Mouse (Mus musculus): ENCODE data around the gene Lrrfip1. TPM values are rescaled to one million over a fixed set of nuclear protein-coding genes. Genes with fewer than 3 reads are reported as not detected.

The Lrrfip1 gene
- polyA plus RNA-seq, 1 experiment, result 74.1 TPM

DNA sequence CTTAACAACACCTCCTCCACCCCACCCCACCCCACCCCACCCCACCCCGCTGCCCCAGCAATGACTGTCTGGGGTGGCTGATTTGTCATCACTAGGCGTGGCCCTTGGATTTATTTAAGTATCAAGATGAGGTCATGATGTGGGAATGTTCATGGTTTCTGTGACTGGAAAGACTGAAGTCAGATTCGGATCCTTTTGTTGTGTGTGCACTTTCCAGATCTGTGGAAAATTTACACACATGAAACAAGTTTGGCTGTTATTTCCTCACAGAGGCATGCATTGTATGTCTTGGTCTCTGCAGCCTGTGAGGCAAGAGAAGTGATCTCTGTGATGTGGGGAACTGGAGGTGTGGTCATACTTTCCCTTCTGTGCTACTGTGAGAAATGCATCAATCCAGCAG is 96.7 kb downstream of the Lrrfip1 start:
- H3ac ChIP-seq (ENCODE audit: control insufficient read depth, insufficient read length, low read depth), result no peak overlapping the region
- no peak overlapping the region for H3K4me3 ChIP-seq (ENCODE audit: insufficient read depth, poor library complexity, severe bottlenecking)
- peaks cover 54% of the 10 kb centered on the region for H3K36me3 ChIP-seq (ENCODE audit: control insufficient read depth, insufficient read depth)
- H3K79me2 ChIP-seq (ENCODE audit: control insufficient read depth, insufficient read depth), result peaks cover 97% of the 10 kb centered on the region
- no peaks in the 10 kb centered on the region for H3K27me3 ChIP-seq (ENCODE audit: control insufficient read depth, insufficient read depth, insufficient read length)
- peaks cover 54% of the 10 kb centered on the region for H3K79me3 ChIP-seq (ENCODE audit: low read depth)
- TF ChIP-seq CTCF (IDR thresholded peaks at IDR 0.05; ENCODE audit: control insufficient read depth, insufficient read depth, insufficient read length), result no peak

GRCm38 (mm10) chr1:91095853-91096252 is 97.3 kb downstream of the Lrrfip1 start:
- Histone ChIP-seq H3K4me3 (ENCODE audit: insufficient read depth, poor library complexity, severe bottlenecking) (no peak overlapping the region), H3K27me3 (ENCODE audit: control insufficient read depth, insufficient read depth, insufficient read length) (no peaks in the 10 kb centered on the region), H3K79me3 (ENCODE audit: low read depth) (peaks cover 52% of the 10 kb centered on the region), H3ac (ENCODE audit: control insufficient read depth, insufficient read length, low read depth) (no peak overlapping the region), H3K79me2 (ENCODE audit: control insufficient read depth, insufficient read depth) (peaks cover 97% of the 10 kb centered on the region), H3K36me3 (ENCODE audit: control insufficient read depth, insufficient read depth) (peaks cover 58% of the 10 kb centered on the region)
- TF ChIP-seq CEBPB (IDR thresholded peaks at IDR 0.05; ENCODE audit: low read depth) (no peak), CTCF (IDR thresholded peaks at IDR 0.05; ENCODE audit: control insufficient read depth, insufficient read depth, insufficient read length) (no peak), USF1 (IDR thresholded peaks at IDR 0.05; ENCODE audit: low read depth) (no peak), MYOD1 (IDR thresholded peaks at IDR 0.05; ENCODE audit: control insufficient read depth, insufficient read length, low read depth) (no peak), MAX (IDR thresholded peaks at IDR 0.05) (no peak), FOSL1 (IDR thresholded peaks at IDR 0.05; ENCODE audit: insufficient read depth, low read length, poor library complexity, severe bottlenecking) (no peak), MYOG (IDR thresholded peaks at IDR 0.05; ENCODE audit: control insufficient read depth, extremely low read depth, insufficient read length) (no peak)

DNA sequence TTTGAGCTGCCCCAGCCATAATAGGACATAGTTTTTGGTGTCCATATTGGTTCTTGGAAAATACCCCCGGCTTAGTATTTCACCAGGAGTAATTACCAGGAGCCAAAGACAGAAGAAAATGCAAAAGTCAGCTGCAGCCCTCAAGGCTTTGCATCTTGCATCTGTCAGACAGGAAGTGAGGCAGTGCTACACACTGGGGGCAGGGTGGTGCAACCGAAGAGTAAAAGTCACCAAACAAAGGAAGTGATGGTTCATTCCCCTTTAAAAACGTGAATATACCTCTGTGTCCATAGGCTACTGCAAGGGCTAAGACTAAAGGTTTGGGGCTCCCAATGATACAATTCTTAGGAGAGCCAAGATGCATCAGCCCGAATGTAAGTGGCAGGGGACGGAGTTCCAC is 98.0 kb downstream of the Lrrfip1 start:
- TF ChIP-seq CTCF (IDR thresholded peaks at IDR 0.05; ENCODE audit: control insufficient read depth, insufficient read depth, insufficient read length) (no peak), FOSL1 (IDR thresholded peaks at IDR 0.05; ENCODE audit: insufficient read depth, low read length, poor library complexity, severe bottlenecking) (no peak), MYOG (IDR thresholded peaks at IDR 0.05; ENCODE audit: control insufficient read depth, extremely low read depth, insufficient read length) (no peak), MAX (IDR thresholded peaks at IDR 0.05) (no peak), MYOD1 (IDR thresholded peaks at IDR 0.05; ENCODE audit: control insufficient read depth, insufficient read length, low read depth) (no peak), USF1 (IDR thresholded peaks at IDR 0.05; ENCODE audit: low read depth) (no peak), CEBPB (IDR thresholded peaks at IDR 0.05; ENCODE audit: low read depth) (no peak)
- no peak overlapping the region for H3ac ChIP-seq (ENCODE audit: control insufficient read depth, insufficient read length, low read depth)
- H3K36me3 ChIP-seq (ENCODE audit: control insufficient read depth, insufficient read depth), result peaks cover 58% of the 10 kb centered on the region
- peaks cover 47% of the 10 kb centered on the region for H3K79me3 ChIP-seq (ENCODE audit: low read depth)
- no peaks in the 10 kb centered on the region for H3K27me3 ChIP-seq (ENCODE audit: control insufficient read depth, insufficient read depth, insufficient read length)
- no peak overlapping the region for H3K4me3 ChIP-seq (ENCODE audit: insufficient read depth, poor library complexity, severe bottlenecking)
- H3K79me2 ChIP-seq (ENCODE audit: control insufficient read depth, insufficient read depth), result peaks cover 90% of the 10 kb centered on the region

GRCm38 (mm10) chr1:91097283-91097834 is 98.8 kb downstream of the Lrrfip1 start:
- no peaks in the 10 kb centered on the region for H3K27me3 ChIP-seq (ENCODE audit: control insufficient read depth, insufficient read depth, insufficient read length)
- no peak overlapping the region for H3ac ChIP-seq (ENCODE audit: control insufficient read depth, insufficient read length, low read depth)
- peaks cover 82% of the 10 kb centered on the region for H3K79me2 ChIP-seq (ENCODE audit: control insufficient read depth, insufficient read depth)
- H3K4me3 ChIP-seq (ENCODE audit: insufficient read depth, poor library complexity, severe bottlenecking), result no peak overlapping the region
- TF ChIP-seq MAX (IDR thresholded peaks at IDR 0.05), result no peak
- TF ChIP-seq CEBPB (IDR thresholded peaks at IDR 0.05; ENCODE audit: low read depth), result peak; percentile 36
- peaks cover 58% of the 10 kb centered on the region for H3K36me3 ChIP-seq (ENCODE audit: control insufficient read depth, insufficient read depth)
- peaks cover 41% of the 10 kb centered on the region for H3K79me3 ChIP-seq (ENCODE audit: low read depth)

- peaks cover 57% of the 10 kb centered on the region for H3K36me3 ChIP-seq (ENCODE audit: control insufficient read depth, insufficient read depth)
- peaks cover 66% of the 10 kb centered on the region for H3K79me2 ChIP-seq (ENCODE audit: control insufficient read depth, insufficient read depth)
- TF ChIP-seq FOSL1 (IDR thresholded peaks at IDR 0.05; ENCODE audit: insufficient read depth, low read length, poor library complexity, severe bottlenecking) (no peak), CTCF (IDR thresholded peaks at IDR 0.05; ENCODE audit: control insufficient read depth, insufficient read depth, insufficient read length) (peak; percentile 50), MYOD1 (IDR thresholded peaks at IDR 0.05; ENCODE audit: control insufficient read depth, insufficient read length, low read depth) (no peak), CEBPB (IDR thresholded peaks at IDR 0.05; ENCODE audit: low read depth) (no peak), MYOG (IDR thresholded peaks at IDR 0.05; ENCODE audit: control insufficient read depth, extremely low read depth, insufficient read length) (no peak), MAX (IDR thresholded peaks at IDR 0.05) (no peak)
- peaks cover 35% of the 10 kb centered on the region for H3K79me3 ChIP-seq (ENCODE audit: low read depth)
- H3K27me3 ChIP-seq (ENCODE audit: control insufficient read depth, insufficient read depth, insufficient read length), result no peaks in the 10 kb centered on the region
- H3K4me3 ChIP-seq (ENCODE audit: insufficient read depth, poor library complexity, severe bottlenecking), result no peak overlapping the region
- no peak overlapping the region for H3ac ChIP-seq (ENCODE audit: control insufficient read depth, insufficient read length, low read depth)
These were observed 100.3 kb downstream of the Lrrfip1 start for GRCm38 (mm10) chr1:91098887-91099286.

DNA sequence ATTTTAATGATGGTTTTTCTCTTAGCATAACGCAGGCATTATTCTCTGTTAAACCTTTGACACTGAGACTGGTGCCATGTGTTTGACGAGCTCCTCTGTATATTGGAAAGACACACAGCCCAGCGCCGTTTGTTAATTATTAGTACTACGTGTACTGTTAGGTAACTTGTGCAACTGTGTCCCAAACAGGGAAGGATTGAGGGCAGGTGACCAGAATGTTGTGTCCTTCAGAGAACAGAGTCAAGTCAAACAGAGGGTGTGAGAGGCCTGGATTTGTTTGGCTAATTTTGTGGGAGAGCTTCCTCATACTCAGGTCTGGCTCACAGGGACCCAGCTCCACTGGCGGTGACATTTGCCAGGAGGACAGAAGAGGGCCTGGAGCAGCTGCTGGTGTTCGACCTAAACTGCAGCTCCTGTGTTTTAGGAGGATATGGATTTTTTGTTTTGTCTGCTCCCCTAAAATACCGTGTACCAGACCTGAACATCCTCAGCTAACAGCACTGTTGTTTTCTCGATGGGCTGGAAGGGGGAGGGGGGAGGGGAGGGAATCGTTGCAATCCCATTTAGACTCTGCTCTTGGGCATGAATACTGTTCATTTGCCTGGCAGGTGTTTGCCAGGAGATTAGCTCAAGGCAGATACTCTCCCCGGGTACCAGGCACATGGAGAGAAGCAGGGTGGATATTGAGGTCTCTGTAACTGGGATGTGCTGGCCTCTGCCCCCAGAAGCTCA is 103.3 kb downstream of the Lrrfip1 start:
- TF ChIP-seq USF1 (IDR thresholded peaks at IDR 0.05; ENCODE audit: low read depth) (no peak), MYOG (IDR thresholded peaks at IDR 0.05; ENCODE audit: control insufficient read depth, extremely low read depth, insufficient read length) (no peak), MYOD1 (IDR thresholded peaks at IDR 0.05; ENCODE audit: control insufficient read depth, insufficient read length, low read depth) (no peak)
- H3K4me3 ChIP-seq (ENCODE audit: insufficient read depth, poor library complexity, severe bottlenecking), result no peak overlapping the region
- H3K79me2 ChIP-seq (ENCODE audit: control insufficient read depth, insufficient read depth), result peaks cover 39% of the 10 kb centered on the region
- no peak overlapping the region for H3ac ChIP-seq (ENCODE audit: control insufficient read depth, insufficient read length, low read depth)
- no peaks in the 10 kb centered on the region for H3K27me3 ChIP-seq (ENCODE audit: control insufficient read depth, insufficient read depth, insufficient read length)
- peaks cover 75% of the 10 kb centered on the region for H3K36me3 ChIP-seq (ENCODE audit: control insufficient read depth, insufficient read depth)
- peaks cover 27% of the 10 kb centered on the region for H3K79me3 ChIP-seq (ENCODE audit: low read depth)

Data from C2C12 (cell line).